Mouse (Mus musculus) cerebellum, adult 2 months (tissue): ENCODE measurements around the gene Col13a1.

ENCODE experiments used
- CTCF ChIP-seq: fragments of 200-500 bp; IDR thresholded peaks from 2 replicates; pipeline ENCODE4 v1.5.1; 2011; ENCODE audit warnings: low read depth, mild to moderate bottlenecking, control low read depth, low read length, moderate library complexity, borderline replicate concordance; ENCODE audit not compliant: insufficient read depth
- POLR2A ChIP-seq: fragments of 200-500 bp; IDR thresholded peaks from 2 replicates; pipeline ENCODE4 v1.6.1; 2011; ENCODE audit warnings: low read length, control low read depth, borderline replicate concordance; ENCODE audit not compliant: insufficient read depth

GRCm38 (mm10) chr10:61894564-61894963, 84.3 kb downstream of the Col13a1 start:
- no peak for TF ChIP-seq POLR2A
- TF ChIP-seq CTCF = no peak
